Mouse (Mus musculus): ENCODE measurements at regions not wholly inside any gene's neighbourhood (a gene's known extent, or its start where the extent isn't known, plus 50 kb on each side); places are given as distances from the start of the nearest gene placed in this dataset.

GRCm38 (mm10) chr4:97283099-97283498, 100.1 kb upstream of the Gm10192 start:
- DNase-seq (ENCODE audit: low spot score in 2 of 2): peak in 1 of 2 experiments; percentile 9

DNA sequence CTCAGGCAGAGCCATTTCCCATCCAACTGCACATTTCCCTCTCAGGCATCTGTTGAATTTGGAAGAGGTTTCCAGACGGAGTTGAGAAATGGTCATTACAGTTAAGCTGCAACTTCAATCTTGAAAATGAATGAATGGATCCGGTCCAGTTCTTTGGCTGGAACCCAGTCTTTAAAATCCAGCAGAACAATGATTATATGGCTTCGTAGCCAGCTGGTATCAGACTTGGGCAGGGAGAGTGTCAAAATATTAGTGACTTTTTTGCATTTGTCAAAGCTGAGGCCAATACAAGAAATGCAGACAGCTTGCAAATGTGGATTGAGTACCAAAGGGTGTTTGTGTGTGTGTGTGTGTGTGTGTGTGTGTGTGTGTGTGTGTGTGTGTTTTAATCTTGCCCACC, 99.7 kb upstream of the Gm10192 start:
- no peak for DNase-seq (ENCODE audit: low spot score in 2 of 2)

GRCm38 (mm10) chr4:97281126-97281779, 98.3 kb upstream of the Gm10192 start:
- no peak for DNase-seq (ENCODE audit: low spot score in 2 of 2)

DNA sequence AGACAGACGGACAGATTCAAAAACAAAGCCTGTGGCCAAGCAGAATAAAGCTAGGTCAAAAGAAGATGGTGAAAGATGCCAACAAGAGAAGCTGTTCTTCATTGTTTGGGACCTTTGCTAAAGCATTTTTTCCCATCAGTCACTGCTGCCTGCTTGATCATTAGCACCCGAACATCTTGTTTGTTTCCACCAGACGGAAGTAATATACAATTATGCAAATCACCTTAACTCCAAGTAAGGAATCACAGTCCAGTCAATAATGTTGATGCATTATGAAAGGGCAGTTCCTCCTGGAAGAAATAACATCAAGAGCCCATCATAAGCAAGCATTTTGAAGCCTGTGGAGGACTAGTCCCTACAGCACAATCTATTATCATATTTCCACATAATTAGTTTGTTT, 97.7 kb upstream of the Gm10192 start:
- DNase-seq (ENCODE audit: low spot score in 2 of 2): no peak

GRCm38 (mm10) chr4:97236945-97237344, 54.0 kb upstream of the Gm10192 start:
- no peak for DNase-seq (ENCODE audit: low spot score in 2 of 2)

DNA sequence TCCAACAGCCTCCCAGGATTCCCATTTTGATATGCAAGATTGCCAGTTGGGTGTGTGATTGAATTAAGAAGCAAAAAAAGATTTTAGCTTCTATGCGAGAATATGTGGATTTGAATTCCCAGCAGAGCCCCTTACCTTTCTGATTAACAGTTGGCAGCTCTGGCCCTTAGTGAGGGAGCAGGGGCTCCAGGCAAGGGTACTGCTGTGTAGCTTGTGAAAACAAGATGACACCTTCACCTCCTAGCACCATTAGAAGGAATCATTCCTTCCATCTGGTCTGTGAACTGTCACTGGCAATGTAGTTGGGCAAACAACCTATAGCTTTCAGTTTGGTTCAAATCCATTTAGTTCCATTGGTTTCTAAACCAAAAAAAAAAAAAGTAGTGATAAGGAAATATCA, 53.4 kb upstream of the Gm10192 start:
- no peak for DNase-seq (ENCODE audit: low spot score in 2 of 2)

GRCm38 (mm10) chr4:97235945-97236383, 53.0 kb upstream of the Gm10192 start:
- DNase-seq (ENCODE audit: low spot score in 2 of 2): peak; percentile 12 to 44
